Mouse (Mus musculus): Measurements from ENCODE around the gene Ralgps2. TPM values are rescaled to one million over a fixed set of nuclear protein-coding genes. Genes with fewer than 3 reads are reported as not detected.
A peak's percentile ranks its signal among the peaks of the same experiment; 100 is the strongest.

Gene Ralgps2
- polyA plus RNA-seq, 1 experiment from 2014 or later = 41.3 TPM

GRCm38 (mm10) chr1:156957360-156957759 is 17.9 kb upstream of the Ralgps2 start:
- Histone ChIP-seq H3K36me3 (ENCODE audit: control insufficient read depth, insufficient read depth, low read length) (no peaks in the 10 kb centered on the region), H3K4me3 (ENCODE audit: low read depth, low read length) (no peak overlapping the region), H3K27me3 (ENCODE audit: control insufficient read depth, insufficient read depth, low read length) (no peaks in the 10 kb centered on the region), H3K9me3 (ENCODE audit: control insufficient read depth, low read length) (no peaks in the 10 kb centered on the region), H3K9ac (ENCODE audit: low read length) (no peak overlapping the region), H3K27ac (replicated peaks) (no peak overlapping the region), H3K4me1 (replicated peaks; ENCODE audit: control insufficient read depth, insufficient read depth) (no peaks in the 10 kb centered on the region), H3K4me2 (replicated peaks; ENCODE audit: low read depth) (no peak overlapping the region)
- DNase-seq (ENCODE audit: low spot score) (no peak), ATAC-seq (ENCODE audit: low FRiP score, low TSS enrichment) (no peak)
- TF ChIP-seq CTCF (IDR thresholded peaks at IDR 0.05; ENCODE audit: low read depth) (no peak), EP300 (optimal IDR thresholded peaks at IDR 0.05) (no peak)
- WGBS = 80% methylated on average over 3 of the region's 3 CpGs

GRCm38 (mm10) chr1:156955926-156956760 is 16.7 kb upstream of the Ralgps2 start:
- DNase-seq (ENCODE audit: low spot score) (peak; percentile 50), ATAC-seq (ENCODE audit: low FRiP score, low TSS enrichment) (peak; percentile 65)
- H3K27ac ChIP-seq (replicated peaks) = no peak overlapping the region
- no peaks in the 10 kb centered on the region for H3K9me3 ChIP-seq (ENCODE audit: control insufficient read depth, low read length)
- no peaks in the 10 kb centered on the region for H3K36me3 ChIP-seq (ENCODE audit: control insufficient read depth, insufficient read depth, low read length)
- no peak overlapping the region; the same call in 1 of the 2 replicates for H3K4me2 ChIP-seq (replicated peaks; ENCODE audit: low read depth)
- H3K4me3 ChIP-seq (ENCODE audit: low read depth, low read length) = no peak overlapping the region
- no peak for TF ChIP-seq EP300 (optimal IDR thresholded peaks at IDR 0.05)
- TF ChIP-seq CTCF (IDR thresholded peaks at IDR 0.05; ENCODE audit: low read depth) = no peak
- H3K27me3 ChIP-seq (ENCODE audit: control insufficient read depth, insufficient read depth, low read length) = no peaks in the 10 kb centered on the region
- 46% methylated on average over 17 of the region's 17 CpGs for WGBS
- H3K9ac ChIP-seq (ENCODE audit: low read length) = no peak overlapping the region
- H3K4me1 ChIP-seq (replicated peaks; ENCODE audit: control insufficient read depth, insufficient read depth) = no peaks in the 10 kb centered on the region

- no peak overlapping the region for H3K4me3 ChIP-seq (ENCODE audit: low read depth, low read length)
- H3K27me3 ChIP-seq (ENCODE audit: control insufficient read depth, insufficient read depth, low read length) = no peaks in the 10 kb centered on the region
- no peaks in the 10 kb centered on the region for H3K4me1 ChIP-seq (replicated peaks; ENCODE audit: control insufficient read depth, insufficient read depth)
- no peak overlapping the region for H3K9ac ChIP-seq (ENCODE audit: low read length)
- ATAC-seq (ENCODE audit: low FRiP score, low TSS enrichment) (no peak), DNase-seq (ENCODE audit: low spot score) (no peak)
- no peak overlapping the region for H3K4me2 ChIP-seq (replicated peaks; ENCODE audit: low read depth)
- TF ChIP-seq CTCF (IDR thresholded peaks at IDR 0.05; ENCODE audit: low read depth) (no peak), EP300 (optimal IDR thresholded peaks at IDR 0.05) (no peak)
- no peaks in the 10 kb centered on the region for H3K9me3 ChIP-seq (ENCODE audit: control insufficient read depth, low read length)
- WGBS = 92% methylated on average over 12 of the region's 12 CpGs
- no peak overlapping the region for H3K27ac ChIP-seq (replicated peaks)
- H3K36me3 ChIP-seq (ENCODE audit: control insufficient read depth, insufficient read depth, low read length) = no peaks in the 10 kb centered on the region
Measured at GRCm38 (mm10) chr1:156954216-156954615, 14.8 kb upstream of the Ralgps2 start.

- H3K4me2 ChIP-seq (replicated peaks; ENCODE audit: low read depth) = no peak overlapping the region
- TF ChIP-seq CTCF (IDR thresholded peaks at IDR 0.05; ENCODE audit: low read depth) (no peak), EP300 (optimal IDR thresholded peaks at IDR 0.05) (no peak)
- no peak overlapping the region for H3K9ac ChIP-seq (ENCODE audit: low read length)
- H3K27me3 ChIP-seq (ENCODE audit: control insufficient read depth, insufficient read depth, low read length) = no peaks in the 10 kb centered on the region
- WGBS = 31% methylated on average over 4 of the region's 5 CpGs
- DNase-seq (ENCODE audit: low spot score) = no peak
- no peak for ATAC-seq (ENCODE audit: low FRiP score, low TSS enrichment)
- H3K4me1 ChIP-seq (replicated peaks; ENCODE audit: control insufficient read depth, insufficient read depth) = no peaks in the 10 kb centered on the region
- H3K4me3 ChIP-seq (ENCODE audit: low read depth, low read length) = no peak overlapping the region
- H3K36me3 ChIP-seq (ENCODE audit: control insufficient read depth, insufficient read depth, low read length) = no peaks in the 10 kb centered on the region
- H3K27ac ChIP-seq (replicated peaks) = no peak overlapping the region
- H3K9me3 ChIP-seq (ENCODE audit: control insufficient read depth, low read length) = no peaks in the 10 kb centered on the region
Measured at GRCm38 (mm10) chr1:156950354-156950753, 10.9 kb upstream of the Ralgps2 start.

GRCm38 (mm10) chr1:156940584-156940983 is 1.2 kb upstream of the Ralgps2 start:
- Histone ChIP-seq H3K4me2 (replicated peaks; ENCODE audit: low read depth) (peak overlapping the region; percentile 90), H3K4me1 (replicated peaks; ENCODE audit: control insufficient read depth, insufficient read depth) (no peaks in the 10 kb centered on the region), H3K36me3 (ENCODE audit: control insufficient read depth, insufficient read depth, low read length) (no peaks in the 10 kb centered on the region), H3K9ac (ENCODE audit: low read length) (no peak overlapping the region), H3K9me3 (ENCODE audit: control insufficient read depth, low read length) (no peaks in the 10 kb centered on the region), H3K4me3 (ENCODE audit: low read depth, low read length) (peak overlapping the region; percentile 88; the same call in 1 of the 2 replicates), H3K27ac (replicated peaks) (no peak overlapping the region), H3K27me3 (ENCODE audit: control insufficient read depth, insufficient read depth, low read length) (no peaks in the 10 kb centered on the region)
- 35% methylated on average over 7 of the region's 7 CpGs for WGBS
- TF ChIP-seq EP300 (optimal IDR thresholded peaks at IDR 0.05) = no peak
- TF ChIP-seq CTCF (IDR thresholded peaks at IDR 0.05; ENCODE audit: low read depth) = no peak
- ATAC-seq (ENCODE audit: low FRiP score, low TSS enrichment) (no peak), DNase-seq (ENCODE audit: low spot score) (no peak)

GRCm38 (mm10) chr1:156940142-156940522 is 706 bp upstream of the Ralgps2 start:
- TF ChIP-seq CTCF (IDR thresholded peaks at IDR 0.05; ENCODE audit: low read depth) = peak; percentile 41
- TF ChIP-seq EP300 (optimal IDR thresholded peaks at IDR 0.05) = no peak
- Histone ChIP-seq H3K4me1 (replicated peaks; ENCODE audit: control insufficient read depth, insufficient read depth) (no peaks in the 10 kb centered on the region), H3K27ac (replicated peaks) (peak overlapping the region; percentile 92), H3K36me3 (ENCODE audit: control insufficient read depth, insufficient read depth, low read length) (no peaks in the 10 kb centered on the region), H3K9ac (ENCODE audit: low read length) (peak overlapping the region; percentile 88; the same call in 1 of the 2 replicates), H3K4me3 (ENCODE audit: low read depth, low read length) (peak overlapping the region; percentile 88), H3K27me3 (ENCODE audit: control insufficient read depth, insufficient read depth, low read length) (no peaks in the 10 kb centered on the region), H3K9me3 (ENCODE audit: control insufficient read depth, low read length) (no peaks in the 10 kb centered on the region), H3K4me2 (replicated peaks; ENCODE audit: low read depth) (peak overlapping the region; percentile 90)
- 5% methylated on average over 8 of the region's 8 CpGs for WGBS
- DNase-seq (ENCODE audit: low spot score) (no peak), ATAC-seq (ENCODE audit: low FRiP score, low TSS enrichment) (no peak)
